ENCODE assay signal across 19 mouse cellular contexts in the genomic region with DNA sequence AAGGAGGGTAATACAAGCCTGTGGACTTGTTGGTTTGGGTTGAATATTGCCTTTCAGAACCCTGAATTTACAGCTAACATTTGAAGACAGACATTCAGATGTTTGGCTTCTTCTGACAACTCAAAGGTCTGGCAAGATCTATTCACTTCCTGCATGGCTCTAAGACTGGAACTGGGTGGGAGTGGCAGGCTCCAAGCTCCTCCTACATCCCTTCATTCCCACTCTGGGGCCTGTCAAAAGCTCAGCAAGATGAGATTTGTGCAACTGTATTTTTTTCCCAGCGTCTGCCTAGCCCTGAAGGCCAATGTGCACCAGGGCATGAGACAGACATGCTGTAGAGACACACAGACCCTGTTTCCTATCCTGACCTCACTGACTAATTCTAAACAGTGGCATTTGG. TPM values are rescaled to one million over a fixed set of nuclear protein-coding genes. Genes with fewer than 3 reads are reported as not detected.
DNase-seq lines count a peak whose midpoint lies in the region; ATAC-seq and TF ChIP-seq lines count a peak whose summit lies in the region.
"Had no signal": no experiment of that assay in that cellular context is flagged by ENCODE, and none has a peak within 500 bp of the region (broad histone marks: within the 10 kb centered on the region; RNA-seq: fewer than 3 reads in every experiment).

No protein-coding gene starts in this region.

- no peak overlapping the region for H3K4me2 ChIP-seq in heart, embryonic 12.5 days
- H3K4me2 ChIP-seq in midbrain, embryonic 13.5 days (replicated peaks), result no peak overlapping the region
- no peak overlapping the region for H3K4me2 ChIP-seq in midbrain, postnatal 0 days (ENCODE audit: low read depth, low read length, poor library complexity, severe bottlenecking)
- H3K4me2 ChIP-seq in hindbrain, embryonic 12.5 days (replicated peaks), result no peak overlapping the region
- no peak overlapping the region for H3K4me2 ChIP-seq in liver, embryonic 12.5 days
- H3K4me2 ChIP-seq: embryonic facial prominence, embryonic 15.5 days; limb, embryonic 15.5 days had no signal

- no peak for TF ChIP-seq EP300 in heart, adult 2 months (IDR thresholded peaks at IDR 0.05; ENCODE audit: insufficient read depth, low read depth, low read length)

- H3K9ac ChIP-seq in heart, embryonic 12.5 days, result no peak overlapping the region
- no peak overlapping the region for H3K9ac ChIP-seq in heart, adult 2 months (ENCODE audit: low read depth, low read length)
- no peak overlapping the region for H3K9ac ChIP-seq in midbrain, embryonic 13.5 days (replicated peaks)
- H3K9ac ChIP-seq in midbrain, postnatal 0 days (replicated peaks; ENCODE audit: low read length, poor library complexity, severe bottlenecking), result no peak overlapping the region
- H3K9ac ChIP-seq in hindbrain, embryonic 12.5 days, result no peak overlapping the region
- no peak overlapping the region for H3K9ac ChIP-seq in liver, embryonic 12.5 days
- H3K9ac ChIP-seq: embryonic facial prominence, embryonic 15.5 days; limb, embryonic 15.5 days had no signal

- no peaks in the 10 kb centered on the region for H3K9me3 ChIP-seq in heart, embryonic 12.5 days (replicated peaks)
- H3K9me3 ChIP-seq in midbrain, embryonic 13.5 days, result no peaks in the 10 kb centered on the region
- H3K9me3 ChIP-seq in midbrain, postnatal 0 days (ENCODE audit: low read length), result no peaks in the 10 kb centered on the region
- H3K9me3 ChIP-seq in hindbrain, embryonic 12.5 days (replicated peaks), result no peaks in the 10 kb centered on the region
- no peaks in the 10 kb centered on the region for H3K9me3 ChIP-seq in liver, embryonic 12.5 days (replicated peaks)
- H3K9me3 ChIP-seq: embryonic facial prominence, embryonic 15.5 days; G1E; limb, embryonic 15.5 days had no signal

- DNase-seq in heart, adult 2 months, result no peak
- no peak for DNase-seq in midbrain, postnatal 0 days (ENCODE audit: low spot score)
- DNase-seq in lung, postnatal 14 days, result peak; percentile 32
- DNase-seq in frontal cortex, postnatal 14 days (ENCODE audit: low spot score in 2 of 2), result no peak
- DNase-seq: adrenal gland, adult 8-10 months; cerebellum, adult 9-10 months; gastrocnemius, postnatal 25 days; thymus, postnatal 25 days had no signal

- TF ChIP-seq POLR2A in heart, adult 2 months (IDR thresholded peaks at IDR 0.05; ENCODE audit: insufficient read depth, low read depth, low read length), result no peak

- H3K79me2 ChIP-seq in heart, adult 2 months (replicated peaks; ENCODE audit: control insufficient read depth, insufficient read depth, low read length), result no peaks in the 10 kb centered on the region

- peaks cover 28% of the 10 kb centered on the region for H3K4me1 ChIP-seq in heart, embryonic 12.5 days (replicated peaks)
- no peaks in the 10 kb centered on the region; the same call in none of the 2 replicates for H3K4me1 ChIP-seq in heart, adult 2 months (ENCODE audit: control insufficient read depth, insufficient read depth, low read length)
- peaks cover 71% of the 10 kb centered on the region for H3K4me1 ChIP-seq in midbrain, embryonic 13.5 days (replicated peaks)
- H3K4me1 ChIP-seq in midbrain, postnatal 0 days (ENCODE audit: insufficient read depth, low read length), result peaks cover 19% of the 10 kb centered on the region
- peaks cover 61% of the 10 kb centered on the region for H3K4me1 ChIP-seq in hindbrain, embryonic 12.5 days
- no peaks in the 10 kb centered on the region for H3K4me1 ChIP-seq in liver, embryonic 12.5 days
- H3K4me1 ChIP-seq: embryonic facial prominence, embryonic 15.5 days; limb, embryonic 15.5 days had no signal

- 42% methylated on average over 1 of the region's 1 CpGs for WGBS in heart, embryonic 12.5 days
- WGBS in heart, adult 2 months, result 73% methylated on average over 1 of the region's 1 CpGs
- 63% methylated on average over 1 of the region's 1 CpGs for WGBS in midbrain, embryonic 13.5 days
- 61% methylated on average over 1 of the region's 1 CpGs for WGBS in midbrain, postnatal 0 days
- WGBS in hindbrain, embryonic 12.5 days, result 52% methylated on average over 1 of the region's 1 CpGs
- 67% methylated on average over 1 of the region's 1 CpGs for WGBS in liver, embryonic 12.5 days (ENCODE audit: insufficient replicate concordance)

- no peak for TF ChIP-seq CTCF in heart, adult 2 months (IDR thresholded peaks at IDR 0.05)
- TF ChIP-seq CTCF in midbrain, postnatal 0 days (IDR thresholded peaks at IDR 0.05), result no peak

- intact Hi-C loops in heart, adult 2 months (cut with DNase I), result no loop called here

- no peak overlapping the region for H3K4me3 ChIP-seq in heart, embryonic 12.5 days
- H3K4me3 ChIP-seq in heart, adult 2 months, result no peak overlapping the region
- H3K4me3 ChIP-seq in midbrain, embryonic 13.5 days (replicated peaks), result no peak overlapping the region
- H3K4me3 ChIP-seq in midbrain, postnatal 0 days (ENCODE audit: low read depth, low read length), result no peak overlapping the region
- H3K4me3 ChIP-seq in hindbrain, embryonic 12.5 days, result no peak overlapping the region
- H3K4me3 ChIP-seq in liver, embryonic 12.5 days, result no peak overlapping the region
- H3K4me3 ChIP-seq: embryonic facial prominence, embryonic 15.5 days; layer of hippocampus, adult 2 months; limb, embryonic 15.5 days had no signal

- ATAC-seq in heart, embryonic 12.5 days (ENCODE audit: insufficient number of reproducible peaks, low FRiP score), result no peak
- no peak for ATAC-seq in midbrain, embryonic 13.5 days
- ATAC-seq in midbrain, postnatal 0 days (ENCODE audit: low FRiP score), result no peak
- no peak for ATAC-seq in hindbrain, embryonic 12.5 days (ENCODE audit: low FRiP score)
- no peak for ATAC-seq in liver, embryonic 12.5 days

- H3K27me3 ChIP-seq in heart, embryonic 12.5 days (replicated peaks), result 0 out of 2 replicates have a peak, but pooled peaks cover 4% of the 10 kb centered on the region
- no peaks in the 10 kb centered on the region for H3K27me3 ChIP-seq in heart, adult 2 months (ENCODE audit: control insufficient read depth, insufficient read depth, low read length)
- no peaks in the 10 kb centered on the region for H3K27me3 ChIP-seq in midbrain, embryonic 13.5 days
- no peaks in the 10 kb centered on the region for H3K27me3 ChIP-seq in midbrain, postnatal 0 days (ENCODE audit: insufficient read depth, low read length)
- H3K27me3 ChIP-seq in hindbrain, embryonic 12.5 days, result no peaks in the 10 kb centered on the region
- H3K27me3 ChIP-seq in liver, embryonic 12.5 days (replicated peaks), result 0 out of 2 replicates have a peak, but pooled peaks cover 5% of the 10 kb centered on the region
- H3K27me3 ChIP-seq: embryonic facial prominence, embryonic 15.5 days; limb, embryonic 15.5 days had no signal

- peaks cover 3% of the 10 kb centered on the region; the same call in 1 of the 2 replicates for H3K36me3 ChIP-seq in heart, embryonic 12.5 days
- no peaks in the 10 kb centered on the region for H3K36me3 ChIP-seq in heart, adult 2 months (ENCODE audit: control insufficient read depth, insufficient read depth, low read length)
- H3K36me3 ChIP-seq in midbrain, embryonic 13.5 days, result 0 out of 2 replicates have a peak, but pooled peaks cover 3% of the 10 kb centered on the region
- no peaks in the 10 kb centered on the region for H3K36me3 ChIP-seq in midbrain, postnatal 0 days (ENCODE audit: insufficient read depth, low read length)
- no peaks in the 10 kb centered on the region for H3K36me3 ChIP-seq in hindbrain, embryonic 12.5 days
- H3K36me3 ChIP-seq in liver, embryonic 12.5 days, result no peaks in the 10 kb centered on the region
- H3K36me3 ChIP-seq: embryonic facial prominence, embryonic 15.5 days; G1E; limb, embryonic 15.5 days had no signal

- 0 out of 2 replicates have a peak overlapping the region, but pooled peaks have one; percentile 52 for H3K27ac ChIP-seq in heart, embryonic 12.5 days (ENCODE audit: poor library complexity, severe bottlenecking)
- H3K27ac ChIP-seq in heart, adult 2 months, result no peak overlapping the region
- peak overlapping the region; percentile 79 for H3K27ac ChIP-seq in midbrain, embryonic 13.5 days
- no peak overlapping the region for H3K27ac ChIP-seq in midbrain, postnatal 0 days (ENCODE audit: low read depth, low read length)
- peak overlapping the region; percentile 74; the same call in 1 of the 2 replicates for H3K27ac ChIP-seq in hindbrain, embryonic 12.5 days
- no peak overlapping the region for H3K27ac ChIP-seq in liver, embryonic 12.5 days
- H3K27ac ChIP-seq: embryonic facial prominence, embryonic 15.5 days; layer of hippocampus, adult 2 months; limb, embryonic 15.5 days; macrophage; stomach, postnatal 0 days had no signal

RNA-seq across cellular contexts. Expression of a gene that starts 10.5 kb away (rescaled TPM):
- polyA plus RNA-seq in heart, embryonic 12.5 days (2016; fragmentation: Nextera tagmentation; extraction: Ambion mirVana), result 14.5 and 19.7 TPM in 2 replicates
- 1 to 10 TPM; 6.1 to 7.4 TPM for total RNA-seq in heart, adult 2 months (2021)
- polyA plus RNA-seq in heart, adult 2 months (2012; rRNA removed), result 6.8 and 14.1 TPM in 2 replicates
- polyA plus RNA-seq in midbrain, embryonic 13.5 days (2015; fragmentation: Nextera tagmentation; extraction: Ambion mirVana), result 91.2 and 96.6 TPM in 2 replicates
- 127 and 136 TPM in 2 replicates for total RNA-seq in midbrain, postnatal 0 days (2014; rRNA removed)
- polyA plus RNA-seq in midbrain, postnatal 0 days (2015; fragmentation: Nextera tagmentation; extraction: Ambion mirVana), result 96.8 and 113 TPM in 2 replicates
- polyA plus RNA-seq in hindbrain, embryonic 12.5 days (2016; fragmentation: Nextera tagmentation; extraction: Ambion mirVana), result 79.3 and 89.4 TPM in 2 replicates
- polyA plus RNA-seq in liver, embryonic 12.5 days (2016; fragmentation: Nextera tagmentation; extraction: Ambion mirVana), result 0.60 and 0.68 TPM in 2 replicates
- total RNA-seq: neutrophil, adult 5-6 weeks had no signal
- polyA plus RNA-seq: G1E, macrophage had no signal

RNA-seq across cellular contexts. Expression of a gene that starts 39.1 kb away (rescaled TPM):
- 13.2 and 13.9 TPM in 2 replicates for polyA plus RNA-seq in heart, embryonic 12.5 days (2016; fragmentation: Nextera tagmentation; extraction: Ambion mirVana)
- 1 to 10 TPM; 9.0 to 9.7 TPM for total RNA-seq in heart, adult 2 months (2021)
- polyA plus RNA-seq in heart, adult 2 months (2012; rRNA removed), result 2.6 and 5.4 TPM in 2 replicates
- 11.8 and 12.2 TPM in 2 replicates for polyA plus RNA-seq in midbrain, embryonic 13.5 days (2015; fragmentation: Nextera tagmentation; extraction: Ambion mirVana)
- total RNA-seq in midbrain, postnatal 0 days (2014; rRNA removed), result 14.9 and 17.0 TPM in 2 replicates
- polyA plus RNA-seq in midbrain, postnatal 0 days (2015; fragmentation: Nextera tagmentation; extraction: Ambion mirVana), result 4.8 and 5.2 TPM in 2 replicates
- 17.7 and 19.4 TPM in 2 replicates for polyA plus RNA-seq in hindbrain, embryonic 12.5 days (2016; fragmentation: Nextera tagmentation; extraction: Ambion mirVana)
- polyA plus RNA-seq in liver, embryonic 12.5 days (2016; fragmentation: Nextera tagmentation; extraction: Ambion mirVana), result 5.0 TPM in 2 replicates

RNA-seq across cellular contexts. Expression of a gene that starts 41.3 kb away (rescaled TPM):
- polyA plus RNA-seq in heart, embryonic 12.5 days (2016; fragmentation: Nextera tagmentation; extraction: Ambion mirVana), result 27.2 and 28.4 TPM in 2 replicates
- total RNA-seq in heart, adult 2 months (2021), result 10 to 100 TPM in 1 of 2 experiments, 1 to 10 TPM in 1; 7.6 to 10.7 TPM
- 5.4 and 12.3 TPM in 2 replicates for polyA plus RNA-seq in heart, adult 2 months (2012; rRNA removed)
- polyA plus RNA-seq in midbrain, embryonic 13.5 days (2015; fragmentation: Nextera tagmentation; extraction: Ambion mirVana), result 7.9 and 8.2 TPM in 2 replicates
- total RNA-seq in midbrain, postnatal 0 days (2014; rRNA removed), result 5.6 and 8.2 TPM in 2 replicates
- 5.4 and 6.4 TPM in 2 replicates for polyA plus RNA-seq in midbrain, postnatal 0 days (2015; fragmentation: Nextera tagmentation; extraction: Ambion mirVana)
- 21.0 and 26.4 TPM in 2 replicates for polyA plus RNA-seq in hindbrain, embryonic 12.5 days (2016; fragmentation: Nextera tagmentation; extraction: Ambion mirVana)
- 5.9 and 6.2 TPM in 2 replicates for polyA plus RNA-seq in liver, embryonic 12.5 days (2016; fragmentation: Nextera tagmentation; extraction: Ambion mirVana)
- total RNA-seq: neutrophil, adult 5-6 weeks had no signal

Comparison
In these comparisons a context has a peak if more than half of its experiments do, and no peak if none do; other contexts are left out.
1. H3K27ac ChIP-seq: peak in heart, embryonic 12.5 days (single experiment), midbrain, embryonic 13.5 days (single experiment) and hindbrain, embryonic 12.5 days (single experiment); none in heart, adult 2 months (single experiment), midbrain, postnatal 0 days (single experiment) and liver, embryonic 12.5 days (single experiment).